Mouse (Mus musculus) activated CD4-positive, CD25-positive, alpha-beta regulatory T cell, adult 4 months (primary cell): Measurements from ENCODE around the gene Actr1b. TPM values are rescaled to one million over a fixed set of nuclear protein-coding genes. Genes with fewer than 3 reads are reported as not detected.

ENCODE experiments used
- polyA plus RNA-seq, 2 experiments: library from polyadenylated mRNA; unstranded; fragments of 100-300 nt; shearing (Covaris generic); gene quantifications; one replicate each; pipeline ENCODE4 v1.2.1; 2017

Gene Actr1b
- polyA plus RNA-seq, 2 experiments from 2014 or later, result 41.9 to 51.7 TPM

Other genes starting within 250 kb of the Actr1b start
- 10 to 100 TPM in 1 of 2 experiments, 1 to 10 TPM in 1; 9.0 to 10.4 TPM for gene Cnnm4, start 242.8 kb downstream of the Actr1b start, polyA plus RNA-seq
- 1 to 10 TPM; 4.0 to 5.5 TPM for gene Cnnm3, start 202.6 kb downstream of the Actr1b start, polyA plus RNA-seq
- 10 to 100 TPM; 28.7 to 52.4 TPM for gene Ankrd23, start 177.5 kb downstream of the Actr1b start, polyA plus RNA-seq
- under 1 TPM in 1 of 2 experiments, not detected in 1; 0.73 TPM for gene Gm42417, start 175.0 kb downstream of the Actr1b start, polyA plus RNA-seq
- 10 to 100 TPM; 21.5 to 21.6 TPM for gene Ankrd39, start 167.0 kb downstream of the Actr1b start, polyA plus RNA-seq
- gene Sema4c, start 156.1 kb downstream of the Actr1b start, polyA plus RNA-seq, result under 1 TPM in 1 of 2 experiments, not detected in 1; 0.13 TPM
- not detected for gene Fam178b, start 31.2 kb downstream of the Actr1b start, polyA plus RNA-seq
- 100 to 1,000 TPM; 325 to 418 TPM for gene Cox5b, start 23.0 kb downstream of the Actr1b start, polyA plus RNA-seq
- not detected for gene 4933424G06Rik, start 4.3 kb downstream of the Actr1b start, polyA plus RNA-seq
- gene Zap70, start 47.4 kb upstream of the Actr1b start, polyA plus RNA-seq, result 100 to 1,000 TPM; 171 to 269 TPM
- gene Tmem131, start 229.2 kb upstream of the Actr1b start, polyA plus RNA-seq, result 10 to 100 TPM; 10.3 to 11.4 TPM